Mouse (Mus musculus) left cerebral cortex, postnatal 14 days (tissue): ENCODE results near the gene Actr6. TPM values are rescaled to one million over a fixed set of nuclear protein-coding genes. Genes with fewer than 3 reads are reported as not detected.
A peak's percentile ranks its signal among the peaks of the same experiment; 100 is the strongest.
"Not testable (repeated sequence)": the region's sequence is repeated elsewhere in the genome, so short reads cannot be mapped to it uniquely, and the experiment has no call there.

Experiments
- DNase-seq, 2 experiments: peaks; one replicate each; pipeline ENCODE4 v3.0.0; 2021 to 2022; ENCODE audit warnings: low spot score in 2 of 2, mixed read lengths in 1 of 2
- intact Hi-C: fragments of 180-260 bp; cut with DNase I; formaldehyde crosslinking; loops from one replicate; pipeline ENCODE4 v1.15.1; 2025
- total RNA-seq, 2 experiments: library from RNA; stranded (reverse); gene quantifications; 2 replicates each; pipeline ENCODE4 v1.2.3; 2021

Gene Actr6
- total RNA-seq, 2 experiments from 2014 or later = 22.5 to 23.1 TPM

- DNase-seq = peak; percentile 94
- intact Hi-C loops = no loop called here
Observed at GRCm38 (mm10) chr10:89686139-89686808, 45.8 kb downstream of the Actr6 start, which contains the start of gene Scyl2. Scyl2 (minus strand) TSS chr10:89686285.

- DNase-seq = no peak
- intact Hi-C loops = no loop called here
Observed at GRCm38 (mm10) chr10:89685391-89686138, 46.5 kb downstream of the Actr6 start.

GRCm38 (mm10) chr10:89682961-89683360, 49.1 kb downstream of the Actr6 start:
- intact Hi-C loops = no loop called here
- no peak for DNase-seq

GRCm38 (mm10) chr10:89682157-89682556, 49.9 kb downstream of the Actr6 start:
- intact Hi-C loops = no loop called here
- DNase-seq = no peak

- intact Hi-C loops = no loop called here
- DNase-seq = no peak
Observed at GRCm38 (mm10) chr10:89681706-89682105, 50.4 kb downstream of the Actr6 start.

- intact Hi-C loops = no loop called here
Observed at GRCm38 (mm10) chr10:89680517-89680916, 51.6 kb downstream of the Actr6 start.

GRCm38 (mm10) chr10:89679448-89679847, 52.6 kb downstream of the Actr6 start:
- DNase-seq = no peak

More at GRCm38 (mm10) chr10:89680517-89680916, 51.6 kb downstream of the Actr6 start:
- no peak for DNase-seq

GRCm38 (mm10) chr10:89678054-89678453, 54.0 kb downstream of the Actr6 start:
- no peak for DNase-seq
- intact Hi-C loops = no loop called here

More at GRCm38 (mm10) chr10:89679448-89679847, 52.6 kb downstream of the Actr6 start:
- intact Hi-C loops = no loop called here

GRCm38 (mm10) chr10:89676609-89677008, 55.5 kb downstream of the Actr6 start:
- intact Hi-C loops = no loop called here
- DNase-seq = no peak

GRCm38 (mm10) chr10:89670371-89670770, 61.7 kb downstream of the Actr6 start:
- DNase-seq, intact Hi-C loops: not testable (repeated sequence)

GRCm38 (mm10) chr10:89667571-89667970, 64.5 kb downstream of the Actr6 start:
- intact Hi-C loops = no loop called here
- DNase-seq = no peak

- no peak for DNase-seq
- intact Hi-C loops = no loop called here
Observed at GRCm38 (mm10) chr10:89665679-89666078, 66.4 kb downstream of the Actr6 start.

- intact Hi-C loops = no loop called here
- no peak for DNase-seq
Observed at GRCm38 (mm10) chr10:89664977-89665645, 67.0 kb downstream of the Actr6 start.

Other genes with a start within 250 kb of the Actr6 start
- under 1 TPM in 1 of 2 experiments, not detected in 1; 0.35 TPM for gene Nr1h4, start 198.7 kb downstream of the Actr6 start, total RNA-seq
- gene Slc17a8, start 111.0 kb downstream of the Actr6 start, total RNA-seq = 1 to 10 TPM; 4.6 to 5.1 TPM
- 10 to 100 TPM; 33.0 to 33.5 TPM for gene Scyl2, start 46.0 kb downstream of the Actr6 start, total RNA-seq
- 10 to 100 TPM; 88.6 to 90.2 TPM for gene Uhrf1bp1l, start 12.7 kb upstream of the Actr6 start, total RNA-seq
- gene Anks1b, start 141.2 kb upstream of the Actr6 start, total RNA-seq = 100 to 1,000 TPM; 452 to 460 TPM